Mouse (Mus musculus) adrenal gland, postnatal 0 days (tissue): ENCODE data around the gene Olfr1254. TPM values are rescaled to one million over a fixed set of nuclear protein-coding genes. Genes with fewer than 3 reads are reported as not detected.

Experiments
- polyA plus RNA-seq: library from polyadenylated mRNA; unstranded; fragments of >200 nt; fragmentation: Nextera tagmentation; extraction: Ambion mirVana; gene quantifications from 2 replicates; pipeline ENCODE4 v1.2.1, GENCODE M21; 2015

Olfr1254 gene
- polyA plus RNA-seq, result not detected in 2 replicates

DNA sequence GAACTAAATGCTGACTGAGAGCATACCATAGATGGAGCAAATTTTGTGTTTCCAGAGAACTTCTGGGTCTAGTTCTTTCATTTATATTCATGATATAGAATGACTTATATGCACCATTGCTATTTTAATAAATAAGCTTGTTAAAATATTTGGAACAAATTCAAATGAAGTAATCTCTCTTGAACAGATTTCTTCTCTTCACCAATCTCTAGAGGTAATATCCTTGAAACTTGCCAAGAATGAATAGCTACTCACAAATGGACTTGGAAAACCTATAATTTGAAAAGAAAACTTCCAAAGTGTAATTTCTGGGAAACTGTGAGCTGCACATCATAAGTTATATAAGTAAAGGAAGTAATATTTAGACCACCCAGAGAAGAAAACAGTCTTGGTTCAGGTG lies at the start of gene Olfr1254:
Olfr1254 (minus strand) TSS at position 101 of the 400 bp plus-strand sequence.

DNA sequence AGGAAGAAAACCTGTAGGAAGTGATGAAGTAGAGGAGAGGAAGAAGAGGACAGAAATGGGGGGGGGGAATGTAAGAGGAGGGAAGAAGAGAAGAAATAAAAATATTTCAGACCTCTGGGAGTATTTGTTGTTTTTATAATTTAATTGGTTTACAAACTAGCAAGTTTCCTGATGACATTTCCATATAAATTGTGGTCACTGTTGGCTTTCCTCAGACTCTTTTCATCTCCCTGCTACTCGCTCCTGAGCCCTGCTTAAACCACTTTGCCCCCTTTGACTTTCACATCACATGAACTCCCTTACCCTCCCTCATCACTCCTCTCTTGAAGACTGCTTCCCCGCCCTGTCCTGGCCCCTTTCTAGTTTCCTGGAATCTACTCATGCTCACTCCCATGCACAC lies 48.0 kb upstream of the Olfr1254 start, which contains the start of gene Olfr1256:
Olfr1256 (minus strand) TSS at position 101 of the 400 bp plus-strand sequence.

DNA sequence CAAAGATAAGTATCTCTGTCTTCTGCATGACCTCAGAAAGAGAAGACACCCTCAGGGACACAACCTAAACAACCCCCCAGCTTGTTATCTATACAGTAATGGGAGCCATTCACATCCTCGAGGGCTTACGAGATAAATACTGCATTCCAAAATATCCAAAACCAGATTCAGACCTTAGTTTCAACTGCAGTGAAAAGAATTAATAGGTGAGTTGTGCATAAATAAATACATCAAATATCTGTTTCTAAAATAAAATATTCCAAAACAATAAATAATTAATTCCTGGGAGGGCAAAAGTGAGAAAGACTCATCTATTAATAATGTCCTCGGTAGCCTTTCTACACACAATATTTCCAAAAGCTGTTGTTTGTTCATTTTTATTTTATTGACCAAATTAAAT lies 18.3 kb upstream of the Olfr1254 start, which contains the start of gene Olfr1255:
Olfr1255 (plus strand) TSS at position 301 of the 400 bp plus-strand sequence.

DNA sequence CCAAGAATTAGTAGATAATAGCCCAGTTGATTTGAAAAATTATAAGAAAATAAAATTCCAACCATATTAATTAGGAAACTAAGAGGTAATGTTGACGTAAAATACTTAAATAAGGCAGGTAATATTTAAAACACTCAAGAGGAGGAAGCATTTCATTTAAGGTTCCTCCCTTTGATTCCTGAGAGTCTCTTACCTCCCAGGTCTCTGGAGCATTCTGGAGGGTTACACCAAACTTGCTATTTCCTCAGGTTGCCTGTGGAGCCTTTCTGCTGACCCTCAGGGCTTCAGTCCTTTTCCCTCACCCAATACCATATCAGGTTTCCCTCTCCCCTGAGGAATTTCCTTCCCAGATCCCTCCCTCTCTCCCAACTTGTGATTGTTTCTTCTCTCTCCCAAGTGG lies 36.4 kb downstream of the Olfr1254 start, which contains the start of gene Olfr1253:
Olfr1253 (minus strand) TSS at position 101 of the 400 bp plus-strand sequence.

Other genes starting within 250 kb of the Olfr1254 start
- gene Olfr1245, start 215.2 kb downstream of the Olfr1254 start, polyA plus RNA-seq, result not detected in 2 replicates
- gene Olfr1246, start 200.5 kb downstream of the Olfr1254 start, polyA plus RNA-seq, result not detected in 2 replicates
- gene Olfr1247, start 179.5 kb downstream of the Olfr1254 start, polyA plus RNA-seq, result not detected in 2 replicates
- gene Olfr1248, start 175.4 kb downstream of the Olfr1254 start, polyA plus RNA-seq, result not detected in 2 replicates
- gene Olfr1249, start 158.6 kb downstream of the Olfr1254 start, polyA plus RNA-seq, result not detected in 2 replicates
- not detected in 2 replicates for gene Olfr1250, start 132.2 kb downstream of the Olfr1254 start, polyA plus RNA-seq
- gene Olfr1251, start 121.7 kb downstream of the Olfr1254 start, polyA plus RNA-seq, result not detected in 2 replicates
- gene Olfr1252, start 68.6 kb downstream of the Olfr1254 start, polyA plus RNA-seq, result not detected in 2 replicates
- not detected in 2 replicates for gene Olfr1253, start 36.5 kb downstream of the Olfr1254 start, polyA plus RNA-seq
- gene Olfr1255, start 18.4 kb upstream of the Olfr1254 start, polyA plus RNA-seq, result not detected in 2 replicates
- not detected in 2 replicates for gene Olfr1256, start 47.9 kb upstream of the Olfr1254 start, polyA plus RNA-seq
- gene Olfr48, start 54.6 kb upstream of the Olfr1254 start, polyA plus RNA-seq, result not detected in 2 replicates
- not detected in 2 replicates for gene Olfr1257, start 84.8 kb upstream of the Olfr1254 start, polyA plus RNA-seq
- gene Olfr1258, start 133.7 kb upstream of the Olfr1254 start, polyA plus RNA-seq, result not detected in 2 replicates
- gene Olfr1259, start 155.0 kb upstream of the Olfr1254 start, polyA plus RNA-seq, result not detected in 2 replicates
- 0.23 and 0.35 TPM in 2 replicates for gene Olfr1260, start 180.7 kb upstream of the Olfr1254 start, polyA plus RNA-seq
- not detected in 2 replicates for gene Olfr1261, start 197.6 kb upstream of the Olfr1254 start, polyA plus RNA-seq
- gene Olfr1262, start 206.5 kb upstream of the Olfr1254 start, polyA plus RNA-seq, result not detected in 2 replicates
- not detected in 2 replicates for gene Olfr1263, start 218.5 kb upstream of the Olfr1254 start, polyA plus RNA-seq
- gene Olfr1264, start 232.0 kb upstream of the Olfr1254 start, polyA plus RNA-seq, result not detected in 2 replicates
- not detected in 2 replicates for gene Olfr1265, start 241.7 kb upstream of the Olfr1254 start, polyA plus RNA-seq